Comparison of ENCODE assay signal across 8 mouse cellular contexts in genomic region chr16:33251194-33252051, GRCm38 (mm10). TPM values are rescaled to one million over a fixed set of nuclear protein-coding genes. Genes with fewer than 3 reads are reported as not detected.
DNase-seq lines count a peak whose midpoint lies in the region; ATAC-seq and TF ChIP-seq lines count a peak whose summit lies in the region.

Snx4 (plus strand) TSS chr16:33251442.

- peak; percentile 95 for ATAC-seq in hindbrain, postnatal 0 days
- peak; percentile 91 for ATAC-seq in megakaryocyte, adult 5-6 weeks (ENCODE audit: poor library complexity, severe bottlenecking)

- DNase-seq in WW6 (ENCODE audit: low read depth, low spot score): peak; percentile 86
- peak; percentile 73 to 92 for DNase-seq in cerebellum, postnatal 4 days (ENCODE audit: low spot score in 2 of 2)
- DNase-seq in gastrocnemius, adult 2 months: peak; percentile 96
- DNase-seq in hindbrain, postnatal 0 days (ENCODE audit: low spot score): peak; percentile 97
- DNase-seq in left cerebral cortex, adult 2 months (ENCODE audit: extremely low spot score in 1 of 2, low spot score in 2 of 2): peak; percentile 90 to 92
- DNase-seq in right cerebral cortex, adult 2 months (ENCODE audit: low spot score in 2 of 2): peak; percentile 89 to 93
- DNase-seq in urinary bladder, postnatal 14 days (ENCODE audit: low spot score): peak; percentile 94

- H3K9me3 ChIP-seq in hindbrain, postnatal 0 days (ENCODE audit: low read length): no peaks in the 10 kb centered on the region

- TF ChIP-seq CTCF in gastrocnemius, adult 2 months (IDR thresholded peaks at IDR 0.05): no peak
- peak; percentile 15; the same call in 1 of the 2 replicates for TF ChIP-seq CTCF in hindbrain, postnatal 0 days (IDR thresholded peaks at IDR 0.05; ENCODE audit: low read depth)
- TF ChIP-seq CTCF in left cerebral cortex, adult 2 months (IDR thresholded peaks at IDR 0.05): no peak

- peak within 1 kb of the TSS; percentile 95 for H3K27ac ChIP-seq in gastrocnemius, adult 2 months
- peak within 1 kb of the TSS; percentile 87 for H3K27ac ChIP-seq in hindbrain, postnatal 0 days
- peak within 1 kb of the TSS; percentile 95 for H3K27ac ChIP-seq in left cerebral cortex, adult 2 months

- H3K27me3 ChIP-seq in hindbrain, postnatal 0 days (ENCODE audit: insufficient read depth, low read length): no peaks in the 10 kb centered on the region

- under 1% methylated on average over 71 of the region's 72 CpGs for WGBS in hindbrain, postnatal 0 days

- intact Hi-C loops in gastrocnemius, adult 2 months (cut with DNase I): loop anchor here (5.0 kb wide), 1 partner anchor 194 kb away; the partner anchor contains the start of genes Iqcg and Rpl35a
- intact Hi-C loops in left cerebral cortex, adult 2 months (cut with DNase I): loop anchor here (5.0 kb wide), 1 partner anchor 64 kb away; the partner anchor contains the start of gene Osbpl11

- H3K9ac ChIP-seq in hindbrain, postnatal 0 days (replicated peaks; ENCODE audit: low read length): peak within 1 kb of the TSS; percentile 93

- H3K4me1 ChIP-seq in hindbrain, postnatal 0 days (ENCODE audit: insufficient read depth, low read length): peaks cover 7% of the 10 kb centered on the region; the same call in 1 of the 2 replicates

- peak within 1 kb of the TSS; percentile 84 for H3K4me2 ChIP-seq in hindbrain, postnatal 0 days (ENCODE audit: low read depth, low read length)

- peak within 1 kb of the TSS; percentile 100 for H3K4me3 ChIP-seq in gastrocnemius, adult 2 months
- H3K4me3 ChIP-seq in hindbrain, postnatal 0 days (ENCODE audit: low read length): peak within 1 kb of the TSS; percentile 87
- peak within 1 kb of the TSS; percentile 100 for H3K4me3 ChIP-seq in left cerebral cortex, adult 2 months

- no peaks in the 10 kb centered on the region for H3K36me3 ChIP-seq in hindbrain, postnatal 0 days (ENCODE audit: insufficient read depth, low read length)

RNA-seq across cellular contexts. Expression of gene Snx4, which starts in this region (rescaled TPM):
- total RNA-seq in gastrocnemius, adult 2 months (2021): 10 to 100 TPM; 12.6 to 15.2 TPM
- total RNA-seq in hindbrain, postnatal 0 days (2014; rRNA removed): 46.4 and 52.8 TPM in 2 replicates
- polyA plus RNA-seq in hindbrain, postnatal 0 days (2015; fragmentation: Nextera tagmentation; extraction: Ambion mirVana): 99.4 and 103 TPM in 2 replicates
- 10 to 100 TPM; 32.0 to 33.2 TPM for total RNA-seq in left cerebral cortex, adult 2 months (2021)
- total RNA-seq in megakaryocyte, adult 5-6 weeks (2015): 61.0 and 61.8 TPM in 2 replicates
- total RNA-seq in megakaryocyte, adult 5-6 weeks (2017): 76.8 and 88.0 TPM in 2 replicates

Comparison
In these comparisons a context has a peak if more than half of its experiments do, and no peak if none do; other contexts are left out.
1. Peak in every context shown above with its lines: DNase-seq, ATAC-seq, H3K4me3 ChIP-seq and H3K27ac ChIP-seq.